Mouse (Mus musculus) hindbrain, embryonic 15.5 days (tissue): Measurements from ENCODE around the gene Nfia. TPM values are rescaled to one million over a fixed set of nuclear protein-coding genes. Genes with fewer than 3 reads are reported as not detected.

Source experiments
- ATAC-seq: fragments of 200-750 bp; cut with Nextera tagmentation; 2 replicates; pipeline ENCODE4 v1.8.0; 2017; ENCODE audit warnings: low read depth, moderate number of reproducible peaks, moderate TSS enrichment; ENCODE audit not compliant: low FRiP score
- H3K27ac ChIP-seq: fragments of 300-500 bp; sonication (generic); replicated peaks from 2 replicates; pipeline ENCODE4 v1.5.1; 2015; ENCODE audit warnings: mild to moderate bottlenecking, inconsistent platforms
- H3K27me3 ChIP-seq: fragments of 300-500 bp; sonication (generic); 2 replicates; pipeline ENCODE4 v1.6.1; 2015; ENCODE audit warnings: control low read depth, inconsistent platforms
- H3K36me3 ChIP-seq: fragments of 300-500 bp; sonication (generic); 2 replicates; pipeline ENCODE4 v1.6.1; 2015; ENCODE audit warnings: control low read depth, inconsistent platforms
- H3K4me1 ChIP-seq: fragments of 300-500 bp; sonication (generic); replicated peaks from 2 replicates; pipeline ENCODE4 v1.6.1; 2015; ENCODE audit warnings: control low read depth, inconsistent platforms
- H3K4me2 ChIP-seq: fragments of 300-500 bp; sonication (generic); 2 replicates; pipeline ENCODE4 v1.6.1; 2015; ENCODE audit warnings: moderate library complexity, mild to moderate bottlenecking, inconsistent platforms
- H3K4me3 ChIP-seq: fragments of 300-500 bp; sonication (generic); 2 replicates; pipeline ENCODE4 v1.5.1; 2015; ENCODE audit warnings: mild to moderate bottlenecking, inconsistent platforms
- H3K9ac ChIP-seq: fragments of 300-500 bp; sonication (generic); 2 replicates; pipeline ENCODE4 v1.6.1; 2015; ENCODE audit warnings: inconsistent platforms
- H3K9me3 ChIP-seq: fragments of 300-500 bp; sonication (generic); 2 replicates; pipeline ENCODE4 v1.6.1; 2016; ENCODE audit warnings: control low read depth, inconsistent platforms
- WGBS: fragments of 180-500 bp; shearing (Covaris S2); methylation state at CpG from one replicate; pipeline ENCODE4 v1.1.7; 2015; 5-methylcytosine and 5-hydroxymethylcytosine counted together
- polyA plus RNA-seq: library from polyadenylated mRNA; unstranded; fragments of >200 nt; fragmentation: Nextera tagmentation; extraction: Ambion mirVana; gene quantifications from 2 replicates; pipeline ENCODE4 v1.2.1, GENCODE M21; 2015

Gene Nfia
- polyA plus RNA-seq, 1 experiment from 2014 or later = 47.1 TPM

GRCm38 (mm10) chr4:97808885-97809284, 36.4 kb downstream of the Nfia start:
- H3K4me3 ChIP-seq = no peak overlapping the region
- H3K9me3 ChIP-seq = no peaks in the 10 kb centered on the region
- no peak for ATAC-seq
- WGBS = 86% methylated on average over 3 of the region's 3 CpGs
- H3K4me1 ChIP-seq = peaks cover 15% of the 10 kb centered on the region
- no peak overlapping the region for H3K9ac ChIP-seq
- no peak overlapping the region for H3K27ac ChIP-seq
- no peak overlapping the region for H3K4me2 ChIP-seq
- H3K36me3 ChIP-seq = no peaks in the 10 kb centered on the region
- no peaks in the 10 kb centered on the region for H3K27me3 ChIP-seq

- peaks cover 15% of the 10 kb centered on the region for H3K4me1 ChIP-seq
- ATAC-seq = no peak
- no peak overlapping the region for H3K4me2 ChIP-seq
- no peaks in the 10 kb centered on the region for H3K9me3 ChIP-seq
- H3K36me3 ChIP-seq = no peaks in the 10 kb centered on the region
- H3K27ac ChIP-seq = no peak overlapping the region
- no peak overlapping the region for H3K4me3 ChIP-seq
- no peaks in the 10 kb centered on the region for H3K27me3 ChIP-seq
- 73% methylated on average over 4 of the region's 4 CpGs for WGBS
- no peak overlapping the region for H3K9ac ChIP-seq
Measured at GRCm38 (mm10) chr4:97809582-97810295, 37.2 kb downstream of the Nfia start.

DNA sequence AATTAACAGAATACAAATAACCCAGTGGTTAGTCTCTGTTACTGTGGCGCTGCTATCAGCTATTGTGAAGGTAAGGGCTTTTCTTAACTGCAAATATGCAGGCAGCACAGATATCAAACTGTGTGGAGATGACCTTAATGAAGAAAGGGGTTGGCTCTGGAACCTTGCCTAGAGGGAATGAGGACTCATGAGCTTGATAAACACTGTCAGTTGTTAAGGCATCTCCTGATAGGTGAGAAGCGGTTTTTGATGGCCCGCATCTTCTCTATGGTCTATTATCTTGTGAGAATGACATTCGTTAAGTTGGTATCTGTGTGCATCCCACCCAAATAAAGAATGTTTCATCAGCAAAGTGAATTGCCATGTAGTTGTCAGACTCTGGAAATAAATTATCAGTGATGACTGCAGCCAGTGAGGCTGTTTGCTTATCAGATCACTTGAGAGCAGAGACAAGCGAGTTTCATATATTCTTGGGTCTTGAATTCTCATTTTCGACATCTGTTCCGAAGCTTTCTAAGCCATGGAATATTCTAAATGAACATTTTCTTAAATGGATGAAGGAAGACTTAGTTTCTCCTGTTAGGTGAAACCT, 37.9 kb downstream of the Nfia start:
- Histone ChIP-seq H3K4me2 (no peak overlapping the region), H3K27me3 (no peaks in the 10 kb centered on the region), H3K9me3 (no peaks in the 10 kb centered on the region), H3K36me3 (no peaks in the 10 kb centered on the region), H3K9ac (no peak overlapping the region), H3K4me3 (no peak overlapping the region), H3K4me1 (peaks cover 11% of the 10 kb centered on the region), H3K27ac (no peak overlapping the region)
- WGBS = 79% methylated on average over 7 of the region's 7 CpGs
- ATAC-seq = no peak

DNA sequence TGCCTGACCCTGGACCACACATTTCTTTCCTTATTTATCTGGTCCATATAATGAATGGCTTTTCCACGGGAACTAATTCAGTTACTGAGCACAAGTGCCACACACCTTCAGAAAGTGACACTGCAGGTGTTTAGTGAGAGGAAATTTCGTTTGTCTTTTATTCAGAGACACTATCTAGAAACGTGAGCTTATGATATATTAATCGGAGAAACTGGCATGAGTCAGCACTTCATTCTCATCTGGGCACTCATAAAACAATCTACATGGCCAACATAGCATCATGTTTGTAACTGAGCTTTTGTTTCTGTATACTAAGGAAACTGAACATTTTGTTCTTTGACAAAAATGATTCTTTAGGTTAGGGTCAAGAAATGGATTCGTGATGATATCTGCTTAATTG, 40.5 kb downstream of the Nfia start:
- Histone ChIP-seq H3K9me3 (no peaks in the 10 kb centered on the region), H3K4me2 (no peak overlapping the region), H3K27me3 (no peaks in the 10 kb centered on the region), H3K4me3 (no peak overlapping the region), H3K36me3 (no peaks in the 10 kb centered on the region), H3K4me1 (0 out of 2 replicates have a peak, but pooled peaks cover 5% of the 10 kb centered on the region), H3K9ac (no peak overlapping the region), H3K27ac (no peak overlapping the region)
- no peak for ATAC-seq
- WGBS = 81% methylated on average over 5 of the region's 5 CpGs

DNA sequence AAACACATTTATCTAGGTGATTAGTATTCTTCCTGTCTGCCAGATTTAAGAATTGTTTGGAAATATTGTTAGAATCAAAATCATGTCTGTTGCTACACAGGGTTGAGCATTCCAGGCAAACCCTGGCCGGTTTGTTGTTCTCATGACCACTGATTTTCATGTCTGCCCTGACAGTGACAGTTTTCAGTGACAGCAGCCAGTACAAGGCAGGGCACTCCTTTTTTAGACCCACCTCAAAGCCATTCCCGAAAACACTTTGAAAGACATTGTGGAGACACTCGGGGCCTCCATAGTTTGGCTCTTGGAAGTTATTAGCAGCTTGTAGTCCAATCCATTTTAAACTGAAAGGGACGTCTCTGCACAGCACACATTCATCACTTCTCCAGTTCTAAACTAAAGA, 41.5 kb downstream of the Nfia start:
- Histone ChIP-seq H3K27me3 (no peaks in the 10 kb centered on the region), H3K4me2 (no peak overlapping the region), H3K4me1 (0 out of 2 replicates have a peak, but pooled peaks cover 5% of the 10 kb centered on the region), H3K9me3 (no peaks in the 10 kb centered on the region), H3K4me3 (no peak overlapping the region), H3K9ac (no peak overlapping the region), H3K36me3 (no peaks in the 10 kb centered on the region), H3K27ac (no peak overlapping the region)
- 75% methylated on average over 4 of the region's 4 CpGs for WGBS
- no peak for ATAC-seq

GRCm38 (mm10) chr4:97814515-97814914, 42.0 kb downstream of the Nfia start:
- no peaks in the 10 kb centered on the region for H3K9me3 ChIP-seq
- WGBS = 86% methylated on average over 7 of the region's 7 CpGs
- H3K4me1 ChIP-seq = 0 out of 2 replicates have a peak, but pooled peaks cover 5% of the 10 kb centered on the region
- H3K4me3 ChIP-seq = no peak overlapping the region
- H3K4me2 ChIP-seq = no peak overlapping the region
- no peak overlapping the region for H3K27ac ChIP-seq
- no peaks in the 10 kb centered on the region for H3K27me3 ChIP-seq
- H3K36me3 ChIP-seq = no peaks in the 10 kb centered on the region
- H3K9ac ChIP-seq = no peak overlapping the region
- no peak for ATAC-seq

DNA sequence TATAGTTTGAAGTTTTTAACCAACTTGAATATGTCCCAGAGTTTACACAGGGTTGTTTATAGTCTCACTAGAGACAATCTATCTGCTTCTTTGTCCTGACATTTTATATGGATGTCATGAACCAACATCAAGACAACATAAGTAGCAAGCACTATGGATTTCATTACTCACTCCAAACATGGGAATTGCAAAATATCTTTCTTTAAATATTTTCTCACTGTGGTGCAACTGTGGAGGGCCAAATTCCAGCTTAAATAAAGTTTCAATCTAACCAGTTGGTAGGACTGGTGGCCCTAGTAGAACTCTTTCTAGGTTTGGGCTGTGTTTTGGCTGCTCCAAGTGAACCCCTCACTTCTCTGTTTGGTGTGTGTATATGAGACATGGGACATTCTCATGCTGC, 43.5 kb downstream of the Nfia start:
- no peak overlapping the region for H3K4me3 ChIP-seq
- H3K27me3 ChIP-seq = no peaks in the 10 kb centered on the region
- H3K9me3 ChIP-seq = no peaks in the 10 kb centered on the region
- H3K27ac ChIP-seq = no peak overlapping the region
- H3K4me2 ChIP-seq = no peak overlapping the region
- no peak for ATAC-seq
- 0 out of 2 replicates have a peak, but pooled peaks cover 5% of the 10 kb centered on the region for H3K4me1 ChIP-seq
- H3K36me3 ChIP-seq = no peaks in the 10 kb centered on the region
- H3K9ac ChIP-seq = no peak overlapping the region

DNA sequence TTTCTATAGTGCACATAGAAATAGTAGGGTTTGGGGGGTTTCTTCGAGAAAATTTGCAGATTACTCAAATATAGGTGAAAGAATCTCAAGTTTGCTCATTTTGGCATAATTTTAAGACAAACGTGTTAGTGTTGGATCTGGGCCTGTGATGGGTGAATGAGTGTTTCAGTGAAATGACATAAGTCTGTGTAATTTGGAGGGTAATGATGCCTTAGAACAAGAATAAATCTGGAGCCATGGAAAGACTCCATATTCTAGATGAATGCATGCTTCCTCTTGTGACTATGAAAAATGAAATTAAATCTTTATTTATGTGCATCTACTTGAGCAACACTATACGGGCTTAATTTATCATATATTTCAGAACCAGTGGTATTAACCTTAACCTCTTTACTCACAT, 44.2 kb downstream of the Nfia start:
- ATAC-seq = no peak
- Histone ChIP-seq H3K9me3 (no peaks in the 10 kb centered on the region), H3K4me2 (no peak overlapping the region), H3K27me3 (no peaks in the 10 kb centered on the region), H3K4me3 (no peak overlapping the region), H3K36me3 (no peaks in the 10 kb centered on the region), H3K9ac (no peak overlapping the region), H3K4me1 (0 out of 2 replicates have a peak, but pooled peaks cover 5% of the 10 kb centered on the region), H3K27ac (no peak overlapping the region)
- WGBS = 81% methylated on average over 3 of the region's 3 CpGs

GRCm38 (mm10) chr4:97817741-97818140, 45.2 kb downstream of the Nfia start:
- WGBS = 77% methylated on average over 1 of the region's 1 CpGs
- no peak overlapping the region for H3K27ac ChIP-seq
- H3K9me3 ChIP-seq = no peaks in the 10 kb centered on the region
- H3K9ac ChIP-seq = no peak overlapping the region
- no peak for ATAC-seq
- H3K4me3 ChIP-seq = no peak overlapping the region
- H3K4me2 ChIP-seq = no peak overlapping the region
- no peaks in the 10 kb centered on the region for H3K36me3 ChIP-seq
- H3K27me3 ChIP-seq = no peaks in the 10 kb centered on the region
- H3K4me1 ChIP-seq = 0 out of 2 replicates have a peak, but pooled peaks cover 5% of the 10 kb centered on the region

- no peak overlapping the region for H3K9ac ChIP-seq
- no peaks in the 10 kb centered on the region for H3K27me3 ChIP-seq
- H3K36me3 ChIP-seq = no peaks in the 10 kb centered on the region
- 72% methylated on average over 3 of the region's 3 CpGs for WGBS
- peaks cover 10% of the 10 kb centered on the region; the same call in 1 of the 2 replicates for H3K4me1 ChIP-seq
- H3K9me3 ChIP-seq = no peaks in the 10 kb centered on the region
- H3K4me2 ChIP-seq = no peak overlapping the region
- no peak for ATAC-seq
- H3K4me3 ChIP-seq = no peak overlapping the region
- no peak overlapping the region for H3K27ac ChIP-seq
Measured at GRCm38 (mm10) chr4:97818498-97818897, 46.0 kb downstream of the Nfia start.

DNA sequence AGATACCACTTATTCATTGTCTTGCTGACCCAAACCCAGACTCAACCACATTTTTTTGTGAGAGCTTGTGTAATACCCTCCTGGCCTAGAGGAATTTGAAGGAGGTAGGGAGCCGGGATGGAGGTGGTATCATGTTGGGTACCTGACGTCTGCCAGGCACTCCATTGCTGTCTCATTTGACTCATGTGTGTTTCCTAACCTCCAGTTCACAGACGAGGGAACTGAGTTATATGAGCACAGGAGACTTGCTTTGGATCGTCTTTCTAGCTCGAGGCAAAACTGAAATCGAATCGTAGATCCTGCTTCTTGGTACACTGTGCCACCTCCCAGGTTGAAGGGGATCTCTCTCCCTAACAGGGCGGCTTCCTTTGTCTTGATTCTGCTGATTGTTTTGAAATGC, 46.6 kb downstream of the Nfia start:
- Histone ChIP-seq H3K9me3 (no peaks in the 10 kb centered on the region), H3K27ac (no peak overlapping the region), H3K9ac (no peak overlapping the region), H3K4me3 (no peak overlapping the region), H3K36me3 (no peaks in the 10 kb centered on the region), H3K4me1 (peaks cover 11% of the 10 kb centered on the region), H3K27me3 (no peaks in the 10 kb centered on the region), H3K4me2 (no peak overlapping the region)
- no peak for ATAC-seq
- 86% methylated on average over 8 of the region's 8 CpGs for WGBS

DNA sequence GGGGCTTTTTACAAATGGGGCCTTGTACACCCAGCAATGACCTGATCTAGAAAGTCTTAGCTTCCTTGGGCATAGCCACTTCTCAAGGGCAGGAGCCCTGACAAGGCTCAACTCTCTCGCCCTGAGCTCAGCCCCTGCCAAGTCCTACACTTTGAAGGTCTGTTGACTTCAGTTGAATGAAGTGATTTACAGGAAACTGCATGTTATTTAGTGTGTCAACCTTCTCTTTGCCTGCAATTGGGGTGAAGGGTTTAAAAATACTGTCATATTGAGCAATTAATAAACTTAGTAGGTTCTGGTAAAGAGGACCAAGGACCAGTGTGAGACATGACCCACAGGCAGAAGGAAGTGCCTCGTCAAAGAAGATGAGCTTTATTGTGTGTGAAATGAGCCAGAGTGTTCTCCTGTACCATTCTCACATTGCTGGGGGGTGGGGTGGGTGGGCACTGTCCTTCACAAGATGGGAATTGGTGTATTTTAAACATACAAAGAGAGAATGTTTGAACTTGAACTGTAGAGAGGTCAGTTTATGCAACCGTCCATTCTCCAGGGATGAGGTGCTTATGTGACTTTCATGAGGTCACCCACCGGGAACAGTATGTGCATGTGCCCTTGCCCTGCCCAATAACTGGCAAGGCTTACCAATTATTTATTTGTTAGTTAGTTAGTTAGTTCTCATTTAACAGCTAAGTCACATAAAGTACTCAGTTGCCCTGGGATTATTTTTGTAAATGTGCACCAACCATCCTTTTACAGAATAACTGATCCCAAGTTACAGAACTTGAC, 48.1 kb downstream of the Nfia start:
- no peak for ATAC-seq
- Histone ChIP-seq H3K36me3 (no peaks in the 10 kb centered on the region), H3K9ac (no peak overlapping the region), H3K27me3 (no peaks in the 10 kb centered on the region), H3K9me3 (no peaks in the 10 kb centered on the region), H3K4me2 (no peak overlapping the region), H3K4me1 (peaks cover 23% of the 10 kb centered on the region), H3K27ac (no peak overlapping the region), H3K4me3 (no peak overlapping the region)
- WGBS = 76% methylated on average over 4 of the region's 4 CpGs
